Mouse (Mus musculus): ENCODE results near the gene Magel2.

DNA sequence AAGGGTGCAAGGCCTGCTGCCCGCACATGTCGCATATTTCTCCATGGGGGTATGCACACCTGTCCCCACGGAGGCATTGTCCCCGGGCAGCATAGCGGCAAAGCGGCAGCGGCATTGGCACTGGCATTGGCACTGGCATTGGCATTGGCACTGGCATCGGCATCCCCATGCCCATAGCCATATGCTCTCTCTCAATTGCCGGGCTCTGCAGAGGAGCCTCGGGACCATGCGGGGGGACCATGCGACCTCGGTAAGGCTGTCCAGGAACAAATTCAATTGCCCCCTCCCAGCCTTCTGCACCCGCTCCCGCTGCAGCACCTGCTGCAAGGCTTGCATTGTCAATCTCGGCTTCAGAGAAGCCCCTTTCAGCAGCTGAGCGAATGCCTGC, 42.3 kb downstream of the Magel2 start:
- TF ChIP-seq CTCF (IDR thresholded peaks at IDR 0.05; ENCODE audit: borderline replicate concordance, control insufficient read depth, extremely low read depth, insufficient read depth, low read length, poor library complexity) (no peak), POLR2A (IDR thresholded peaks at IDR 0.05; ENCODE audit: control insufficient read depth, extremely low read depth, insufficient read depth, low read length, poor library complexity) (no peak)
